Mouse (Mus musculus): ENCODE data around the gene 3110082I17Rik. TPM values are rescaled to one million over a fixed set of nuclear protein-coding genes. Genes with fewer than 3 reads are reported as not detected.
A peak's percentile ranks its signal among the peaks of the same experiment; 100 is the strongest.

3110082I17Rik gene
- total and polyA plus RNA-seq, 2 experiments from 2014 or later, result 4.3 to 14.9 TPM

DNA sequence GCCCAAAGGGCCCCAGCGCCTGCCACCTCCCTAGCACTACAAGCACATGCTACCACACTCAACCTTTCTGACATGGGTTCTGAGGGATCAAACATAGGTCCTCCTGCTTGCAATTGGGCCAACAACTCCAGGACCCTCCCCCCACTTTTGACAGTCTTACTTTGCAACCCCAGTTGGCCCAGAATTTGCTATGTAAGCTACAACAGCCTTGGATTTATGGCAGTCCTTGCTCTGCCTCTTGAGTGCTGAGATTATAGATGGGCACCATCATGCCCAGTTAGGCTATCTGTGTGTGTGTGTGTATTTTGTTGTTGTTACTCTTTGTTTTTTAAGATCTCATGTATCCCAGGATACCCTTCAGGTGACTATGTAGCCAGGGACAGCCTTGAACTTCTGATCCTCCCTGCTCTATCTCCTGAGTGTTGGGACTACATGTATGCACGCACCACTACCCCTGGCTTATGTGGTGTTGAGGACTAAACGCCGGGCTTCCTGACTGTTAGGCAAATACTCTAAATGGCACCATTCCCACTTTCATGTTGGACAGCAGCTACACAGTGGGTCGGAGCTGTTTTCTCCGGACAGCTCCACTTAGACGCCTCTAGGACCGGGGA is 80.4 kb downstream of the 3110082I17Rik start:
- Histone ChIP-seq H3K36me3 (ENCODE audit: insufficient read depth, low read length) (no peaks in the 10 kb centered on the region), H3K4me1 (ENCODE audit: insufficient read depth, low read length) (no peaks in the 10 kb centered on the region), H3K9me3 (ENCODE audit: low read length) (no peaks in the 10 kb centered on the region), H3K27ac (ENCODE audit: low read depth, low read length) (no peak overlapping the region), H3K4me3 (ENCODE audit: low read depth, low read length) (peak overlapping the region; percentile 62), H3K27me3 (ENCODE audit: insufficient read depth, low read length) (no peaks in the 10 kb centered on the region), H3K9ac (replicated peaks; ENCODE audit: low read length, poor library complexity, severe bottlenecking) (peak overlapping the region; percentile 61), H3K4me2 (ENCODE audit: low read depth, low read length, poor library complexity, severe bottlenecking) (peak overlapping the region; percentile 93)
- WGBS, result 17% methylated on average over 8 of the region's 8 CpGs
- no peak for TF ChIP-seq CTCF (IDR thresholded peaks at IDR 0.05)
- ATAC-seq (ENCODE audit: low FRiP score) (no peak), DNase-seq (ENCODE audit: low spot score) (no peak)

GRCm38 (mm10) chr5:139378986-139379629 is 81.2 kb downstream of the 3110082I17Rik start:
- 54% methylated on average over 21 of the region's 21 CpGs for WGBS
- no peak for ATAC-seq (ENCODE audit: low FRiP score)
- Histone ChIP-seq H3K4me1 (ENCODE audit: insufficient read depth, low read length) (no peaks in the 10 kb centered on the region), H3K4me3 (ENCODE audit: low read depth, low read length) (no peak overlapping the region), H3K9me3 (ENCODE audit: low read length) (no peaks in the 10 kb centered on the region), H3K27ac (ENCODE audit: low read depth, low read length) (no peak overlapping the region), H3K27me3 (ENCODE audit: insufficient read depth, low read length) (no peaks in the 10 kb centered on the region), H3K4me2 (ENCODE audit: low read depth, low read length, poor library complexity, severe bottlenecking) (no peak overlapping the region), H3K36me3 (ENCODE audit: insufficient read depth, low read length) (no peaks in the 10 kb centered on the region), H3K9ac (replicated peaks; ENCODE audit: low read length, poor library complexity, severe bottlenecking) (no peak overlapping the region)
- no peak for TF ChIP-seq CTCF (IDR thresholded peaks at IDR 0.05)
- DNase-seq (ENCODE audit: low spot score), result peak; percentile 42

GRCm38 (mm10) chr5:139378271-139378556 is 82.1 kb downstream of the 3110082I17Rik start:
- TF ChIP-seq CTCF (IDR thresholded peaks at IDR 0.05), result no peak
- 94% methylated on average over 7 of the region's 7 CpGs for WGBS

DNA sequence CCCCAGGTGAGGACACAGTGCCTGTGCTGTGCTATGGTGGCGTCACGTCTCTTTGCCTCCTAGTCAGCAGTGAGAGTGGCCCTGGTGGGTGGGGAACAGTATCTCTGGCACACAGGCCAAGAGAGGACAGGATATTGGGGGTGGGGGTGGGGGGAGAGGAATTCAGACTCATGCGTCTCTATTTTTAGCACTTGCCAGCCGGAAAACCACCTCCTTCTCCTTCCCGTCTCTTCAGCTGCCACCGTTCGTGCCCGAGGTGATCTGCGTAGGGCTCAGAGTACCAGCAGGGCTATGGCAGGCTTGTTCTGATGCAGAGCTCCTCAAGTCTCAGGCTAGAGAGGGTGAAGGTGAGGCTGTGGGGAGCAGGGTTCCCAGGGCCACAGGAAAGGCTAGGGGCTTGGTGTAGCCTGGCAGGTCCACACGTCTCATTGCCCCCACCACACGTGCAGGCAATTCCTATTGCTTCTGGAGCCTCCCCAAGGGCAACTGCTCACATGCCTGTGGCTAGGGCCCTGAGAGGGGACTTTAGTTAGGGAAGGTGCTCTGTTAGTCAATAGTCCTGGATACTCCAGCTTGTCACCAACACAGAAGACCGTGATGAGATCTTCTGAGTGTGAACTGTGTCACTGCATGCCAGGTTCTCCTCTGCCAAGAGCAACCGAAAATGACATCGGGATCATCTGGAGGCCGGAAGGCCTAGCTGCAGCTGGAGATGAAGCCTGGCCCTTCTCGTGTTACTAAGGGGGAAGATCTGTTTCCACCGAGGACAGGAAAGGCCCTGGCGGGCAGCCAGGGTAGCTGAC is 82.7 kb downstream of the 3110082I17Rik start, which contains the start of gene Gpr146:
TSS of gene Gpr146 (plus strand) at position 230 of the 803 bp plus-strand sequence.
- DNase-seq (ENCODE audit: low spot score) (no peak), ATAC-seq (ENCODE audit: low FRiP score) (no peak)
- TF ChIP-seq CTCF (IDR thresholded peaks at IDR 0.05), result no peak
- Histone ChIP-seq H3K4me2 (ENCODE audit: low read depth, low read length, poor library complexity, severe bottlenecking) (no peak within 1 kb of the TSS), H3K4me1 (ENCODE audit: insufficient read depth, low read length) (0 out of 2 replicates have a peak, but pooled peaks cover 2% of the 10 kb centered on the region), H3K27ac (ENCODE audit: low read depth, low read length) (no peak within 1 kb of the TSS), H3K27me3 (ENCODE audit: insufficient read depth, low read length) (no peaks in the 10 kb centered on the region), H3K36me3 (ENCODE audit: insufficient read depth, low read length) (no peaks in the 10 kb centered on the region), H3K4me3 (ENCODE audit: low read depth, low read length) (no peak within 1 kb of the TSS), H3K9ac (replicated peaks; ENCODE audit: low read length, poor library complexity, severe bottlenecking) (no peak within 1 kb of the TSS), H3K9me3 (ENCODE audit: low read length) (no peaks in the 10 kb centered on the region)
- 82% methylated on average over 18 of the region's 18 CpGs for WGBS

More at GRCm38 (mm10) chr5:139378271-139378556, 82.1 kb downstream of the 3110082I17Rik start:
- Histone ChIP-seq H3K4me3 (ENCODE audit: low read depth, low read length) (no peak overlapping the region), H3K36me3 (ENCODE audit: insufficient read depth, low read length) (no peaks in the 10 kb centered on the region), H3K4me2 (ENCODE audit: low read depth, low read length, poor library complexity, severe bottlenecking) (no peak overlapping the region), H3K4me1 (ENCODE audit: insufficient read depth, low read length) (no peaks in the 10 kb centered on the region), H3K9ac (replicated peaks; ENCODE audit: low read length, poor library complexity, severe bottlenecking) (no peak overlapping the region), H3K9me3 (ENCODE audit: low read length) (no peaks in the 10 kb centered on the region), H3K27me3 (ENCODE audit: insufficient read depth, low read length) (no peaks in the 10 kb centered on the region), H3K27ac (ENCODE audit: low read depth, low read length) (no peak overlapping the region)
- no peak for ATAC-seq (ENCODE audit: low FRiP score)
- DNase-seq (ENCODE audit: low spot score), result no peak

- H3K9ac ChIP-seq (replicated peaks; ENCODE audit: low read length, poor library complexity, severe bottlenecking), result no peak overlapping the region
- 0 out of 2 replicates have a peak, but pooled peaks cover 4% of the 10 kb centered on the region for H3K4me1 ChIP-seq (ENCODE audit: insufficient read depth, low read length)
- no peak for TF ChIP-seq CTCF (IDR thresholded peaks at IDR 0.05)
- no peaks in the 10 kb centered on the region for H3K36me3 ChIP-seq (ENCODE audit: insufficient read depth, low read length)
- ATAC-seq (ENCODE audit: low FRiP score) (no peak), DNase-seq (ENCODE audit: low spot score) (no peak)
- H3K27ac ChIP-seq (ENCODE audit: low read depth, low read length), result no peak overlapping the region
- no peaks in the 10 kb centered on the region for H3K27me3 ChIP-seq (ENCODE audit: insufficient read depth, low read length)
- no peak overlapping the region for H3K4me2 ChIP-seq (ENCODE audit: low read depth, low read length, poor library complexity, severe bottlenecking)
- WGBS, result 91% methylated on average over 2 of the region's 2 CpGs
- no peak overlapping the region for H3K4me3 ChIP-seq (ENCODE audit: low read depth, low read length)
- no peaks in the 10 kb centered on the region for H3K9me3 ChIP-seq (ENCODE audit: low read length)
These were observed 85.5 kb downstream of the 3110082I17Rik start for GRCm38 (mm10) chr5:139374841-139375240.
